Mouse (Mus musculus) heart, embryonic 16.5 days (tissue): ENCODE measurements around the gene Zswim7. TPM values are rescaled to one million over a fixed set of nuclear protein-coding genes. Genes with fewer than 3 reads are reported as not detected.

Experiments
- ATAC-seq: fragments of 200-750 bp; cut with Nextera tagmentation; replicated peaks from 2 replicates; pipeline ENCODE4 v1.8.0; 2017; ENCODE audit warnings: moderate number of reproducible peaks; ENCODE audit not compliant: insufficient read depth, low FRiP score; ENCODE audit errors: extremely low read depth
- H3K27ac ChIP-seq: fragments of 300-500 bp; sonication (generic); 2 replicates; pipeline ENCODE4 v1.5.1; 2014; ENCODE audit warnings: mild to moderate bottlenecking, low read length, control low read depth, moderate library complexity
- H3K27me3 ChIP-seq: fragments of 300-500 bp; sonication (generic); 2 replicates; pipeline ENCODE4 v1.6.1; 2014; ENCODE audit warnings: low read length, mixed read lengths; ENCODE audit not compliant: control insufficient read depth, insufficient read depth
- H3K36me3 ChIP-seq: fragments of 300-500 bp; sonication (generic); 2 replicates; pipeline ENCODE4 v1.6.1; 2014; ENCODE audit not compliant: control insufficient read depth, insufficient read depth
- H3K4me1 ChIP-seq: fragments of 300-500 bp; sonication (generic); 2 replicates; pipeline ENCODE4 v1.6.1; 2014; ENCODE audit warnings: low read length, mixed read lengths; ENCODE audit not compliant: control insufficient read depth, insufficient read depth
- H3K4me2 ChIP-seq: fragments of 300-500 bp; sonication (generic); 2 replicates; pipeline ENCODE4 v1.6.1; 2014; ENCODE audit warnings: low read depth, mild to moderate bottlenecking, control low read depth, low read length
- H3K4me3 ChIP-seq: fragments of 300-500 bp; sonication (generic); 2 replicates; pipeline ENCODE4 v1.5.1; 2014; ENCODE audit warnings: mild to moderate bottlenecking, control low read depth, low read length
- H3K9ac ChIP-seq: fragments of 300-500 bp; sonication (generic); 2 replicates; pipeline ENCODE4 v1.6.1; 2014; ENCODE audit warnings: low read length, control low read depth
- H3K9me3 ChIP-seq: fragments of 300-500 bp; sonication (generic); replicated peaks from 2 replicates; pipeline ENCODE4 v1.6.1; 2016; ENCODE audit warnings: low read length; ENCODE audit not compliant: control insufficient read depth
- WGBS: fragments of 180-500 bp; shearing (Covaris S2); extraction: QIAGEN DNeasy Blood & Tissue Kit; methylation state at CpG from one replicate; pipeline ENCODE4 v1.1.7; 2014; 5-methylcytosine and 5-hydroxymethylcytosine counted together
- polyA plus RNA-seq: library from polyadenylated mRNA; unstranded; fragments of >200 nt; fragmentation: Nextera tagmentation; extraction: Ambion mirVana; gene quantifications from 2 replicates; pipeline ENCODE4 v1.2.1, GENCODE M21; 2015

Zswim7 gene
- 16.6 and 20.0 TPM in 2 replicates for polyA plus RNA-seq

GRCm38 (mm10) chr11:62280675-62281600 lies at the start of gene Zswim7, which contains the start of gene Ttc19:
Zswim7 (minus strand) TSS chr11:62281375.
Ttc19 (plus strand) TSS chr11:62281473.
- Histone ChIP-seq H3K4me1 (peaks cover 8% of the 10 kb centered on the region), H3K9me3 (0 out of 2 replicates have a peak, but pooled peaks cover 3% of the 10 kb centered on the region)
- WGBS = under 1% methylated on average over 60 of the region's 68 CpGs

GRCm38 (mm10) chr11:62323659-62324058 lies 42.5 kb upstream of the Zswim7 start:
- no peak overlapping the region for H3K27ac ChIP-seq
- 0 out of 2 replicates have a peak, but pooled peaks cover 2% of the 10 kb centered on the region for H3K4me1 ChIP-seq
- H3K9me3 ChIP-seq = no peaks in the 10 kb centered on the region
- H3K4me2 ChIP-seq = no peak overlapping the region
- WGBS = 35% methylated on average over 3 of the region's 3 CpGs
- no peaks in the 10 kb centered on the region for H3K27me3 ChIP-seq
- H3K36me3 ChIP-seq = peaks cover 61% of the 10 kb centered on the region
- no peak overlapping the region for H3K9ac ChIP-seq
- no peak for ATAC-seq
- H3K4me3 ChIP-seq = no peak overlapping the region

More at GRCm38 (mm10) chr11:62280675-62281600, at the start of gene Zswim7, which contains the start of gene Ttc19:
- Histone ChIP-seq H3K4me3 (peak within 1 kb of the TSS; percentile 94), H3K27ac (peak within 1 kb of the TSS; percentile 97), H3K9ac (peak within 1 kb of the TSS; percentile 94), H3K36me3 (peaks cover 19% of the 10 kb centered on the region), H3K27me3 (no peaks in the 10 kb centered on the region), H3K4me2 (peak within 1 kb of the TSS; percentile 87)
- peak; percentile 98 for ATAC-seq

DNA sequence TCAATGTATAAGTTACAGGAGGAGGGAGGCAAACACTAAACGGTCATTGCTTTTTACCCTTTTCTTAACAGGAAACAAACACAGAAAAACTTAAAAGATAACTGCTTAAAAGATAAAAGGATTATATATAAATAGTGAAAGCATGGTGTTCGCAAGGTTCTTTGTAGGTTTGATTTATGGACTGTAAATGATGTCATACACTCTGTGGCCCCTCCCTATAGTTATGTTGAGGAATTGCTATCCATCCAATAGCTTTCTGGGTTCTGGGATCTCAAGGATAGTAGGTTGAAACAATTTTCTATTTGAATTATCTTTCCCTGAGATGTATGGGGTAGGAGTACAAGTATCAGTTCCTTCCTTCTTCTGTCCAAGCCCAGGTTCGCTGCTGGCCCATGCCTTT lies 38.9 kb upstream of the Zswim7 start:
- Histone ChIP-seq H3K9me3 (no peaks in the 10 kb centered on the region), H3K4me3 (no peak overlapping the region), H3K4me1 (0 out of 2 replicates have a peak, but pooled peaks cover 2% of the 10 kb centered on the region), H3K36me3 (peaks cover 63% of the 10 kb centered on the region), H3K9ac (no peak overlapping the region), H3K27ac (no peak overlapping the region), H3K4me2 (no peak overlapping the region), H3K27me3 (no peaks in the 10 kb centered on the region)
- no peak for ATAC-seq
- WGBS = 85% methylated on average over 3 of the region's 3 CpGs

DNA sequence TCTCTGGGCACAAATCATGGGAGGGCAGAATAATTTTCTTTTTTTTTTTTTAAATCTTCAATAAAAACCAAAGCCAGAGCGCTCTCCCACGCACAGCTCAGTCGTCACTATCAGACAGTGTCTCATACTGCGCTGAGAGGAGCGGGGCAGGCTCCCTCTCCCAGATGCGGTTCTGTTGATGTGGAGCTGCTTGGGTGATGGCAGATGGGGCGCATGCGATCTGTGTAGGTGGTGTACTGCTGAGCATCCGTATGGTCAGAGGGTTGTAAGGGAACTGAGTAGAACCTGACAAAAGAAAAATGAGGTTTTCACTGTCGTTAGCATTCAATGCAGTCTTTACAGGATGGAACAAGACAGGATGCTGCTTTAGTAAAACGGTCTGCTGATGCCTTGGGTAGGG lies 36.6 kb upstream of the Zswim7 start:
- H3K9me3 ChIP-seq = no peaks in the 10 kb centered on the region
- no peaks in the 10 kb centered on the region for H3K4me1 ChIP-seq
- no peaks in the 10 kb centered on the region for H3K27me3 ChIP-seq
- H3K4me2 ChIP-seq = no peak overlapping the region
- WGBS = 78% methylated on average over 11 of the region's 11 CpGs
- H3K27ac ChIP-seq = no peak overlapping the region
- no peak overlapping the region for H3K4me3 ChIP-seq
- peaks cover 71% of the 10 kb centered on the region for H3K36me3 ChIP-seq
- ATAC-seq = no peak
- H3K9ac ChIP-seq = no peak overlapping the region

DNA sequence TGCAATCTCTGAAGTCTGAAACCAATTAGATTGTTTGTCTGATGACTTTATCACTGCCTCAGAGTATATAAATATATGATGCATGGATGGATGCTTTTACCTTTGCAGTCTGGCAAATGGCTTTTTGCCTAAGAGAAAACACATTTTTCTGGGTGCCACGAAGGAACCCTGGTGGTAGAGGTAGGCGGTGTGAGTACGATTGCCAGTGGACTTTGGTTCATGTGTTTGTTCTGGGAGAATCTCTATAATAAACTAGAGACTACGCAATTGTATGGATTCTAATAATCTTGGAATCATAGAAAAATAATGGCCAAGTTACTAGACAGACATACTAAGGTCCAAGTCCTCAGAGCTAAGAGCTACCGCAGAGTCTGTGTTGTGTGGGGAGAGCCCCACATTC lies 33.8 kb upstream of the Zswim7 start:
- Histone ChIP-seq H3K27ac (no peak overlapping the region), H3K4me1 (no peaks in the 10 kb centered on the region), H3K9me3 (no peaks in the 10 kb centered on the region), H3K9ac (no peak overlapping the region), H3K36me3 (peaks cover 62% of the 10 kb centered on the region), H3K4me3 (no peak overlapping the region), H3K27me3 (no peaks in the 10 kb centered on the region), H3K4me2 (no peak overlapping the region)
- 94% methylated on average over 5 of the region's 5 CpGs for WGBS
- no peak for ATAC-seq

- no peak overlapping the region for H3K4me3 ChIP-seq
- no peak overlapping the region for H3K9ac ChIP-seq
- H3K27me3 ChIP-seq = no peaks in the 10 kb centered on the region
- H3K4me1 ChIP-seq = no peaks in the 10 kb centered on the region
- 83% methylated on average over 2 of the region's 2 CpGs for WGBS
- H3K27ac ChIP-seq = no peak overlapping the region
- no peak for ATAC-seq
- H3K36me3 ChIP-seq = peaks cover 33% of the 10 kb centered on the region
- H3K9me3 ChIP-seq = no peaks in the 10 kb centered on the region
- H3K4me2 ChIP-seq = no peak overlapping the region
Observed at GRCm38 (mm10) chr11:62309296-62309695, 28.1 kb upstream of the Zswim7 start.

GRCm38 (mm10) chr11:62305866-62306265 lies 24.7 kb upstream of the Zswim7 start:
- H3K27ac ChIP-seq = no peak overlapping the region
- H3K4me2 ChIP-seq = no peak overlapping the region
- no peak overlapping the region for H3K4me3 ChIP-seq
- no peaks in the 10 kb centered on the region for H3K4me1 ChIP-seq
- WGBS = 93% methylated on average over 2 of the region's 2 CpGs
- no peak overlapping the region for H3K9ac ChIP-seq
- no peaks in the 10 kb centered on the region for H3K9me3 ChIP-seq
- ATAC-seq = no peak
- no peaks in the 10 kb centered on the region for H3K27me3 ChIP-seq
- H3K36me3 ChIP-seq = peaks cover 13% of the 10 kb centered on the region

GRCm38 (mm10) chr11:62298883-62299282 lies 17.7 kb upstream of the Zswim7 start:
- no peak for ATAC-seq
- Histone ChIP-seq H3K4me3 (no peak overlapping the region), H3K4me1 (no peaks in the 10 kb centered on the region), H3K9ac (no peak overlapping the region), H3K27ac (no peak overlapping the region), H3K27me3 (no peaks in the 10 kb centered on the region), H3K9me3 (no peaks in the 10 kb centered on the region), H3K36me3 (peaks cover 20% of the 10 kb centered on the region), H3K4me2 (no peak overlapping the region)
- WGBS = 84% methylated on average over 6 of the region's 6 CpGs

GRCm38 (mm10) chr11:62294121-62294520 lies 12.9 kb upstream of the Zswim7 start:
- WGBS = 87% methylated on average over 2 of the region's 2 CpGs
- H3K9ac ChIP-seq = no peak overlapping the region
- H3K36me3 ChIP-seq = peaks cover 17% of the 10 kb centered on the region; the same call in 1 of the 2 replicates
- H3K9me3 ChIP-seq = no peaks in the 10 kb centered on the region
- no peak for ATAC-seq
- no peak overlapping the region for H3K27ac ChIP-seq
- H3K4me2 ChIP-seq = no peak overlapping the region
- H3K4me1 ChIP-seq = no peaks in the 10 kb centered on the region
- H3K27me3 ChIP-seq = no peaks in the 10 kb centered on the region
- H3K4me3 ChIP-seq = no peak overlapping the region
